Mouse (Mus musculus): ENCODE results near the gene Hilpda. TPM values are rescaled to one million over a fixed set of nuclear protein-coding genes. Genes with fewer than 3 reads are reported as not detected.

Gene Hilpda
- polyA plus RNA-seq, 1 experiment: 5.5 TPM

DNA sequence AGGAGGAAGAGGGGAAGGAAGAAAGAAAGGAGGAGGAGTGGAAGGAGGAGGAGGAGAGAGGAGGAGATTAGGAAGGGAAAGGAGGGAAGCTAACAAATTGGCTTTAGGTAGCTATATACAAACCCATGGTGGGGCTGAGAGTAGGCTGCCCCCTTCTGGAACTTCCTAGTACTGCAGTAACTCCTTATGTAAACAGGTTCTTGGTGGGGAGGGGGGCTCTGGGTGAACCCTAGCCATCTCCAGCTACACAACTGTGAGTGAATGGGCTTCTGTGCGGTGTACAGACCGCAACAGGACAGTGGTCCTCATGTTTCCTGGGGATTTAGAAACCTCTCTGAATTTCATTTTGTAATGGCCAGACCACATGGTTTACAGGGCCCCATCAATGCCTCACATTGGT lies 31.5 kb upstream of the Hilpda start:
- Histone ChIP-seq H3K4me3 (ENCODE audit: low read depth, low read length) (no peak overlapping the region), H3K4me1 (ENCODE audit: control insufficient read depth, insufficient read depth, insufficient read length, low read length) (no peaks in the 10 kb centered on the region), H3K36me3 (ENCODE audit: control insufficient read depth, insufficient read depth, low read length) (no peaks in the 10 kb centered on the region), H3K27ac (ENCODE audit: insufficient read depth, low read depth, low read length) (no peak overlapping the region), H3K27me3 (ENCODE audit: control insufficient read depth, insufficient read depth, low read length) (no peaks in the 10 kb centered on the region)
- no peak for TF ChIP-seq POLR2A (IDR thresholded peaks at IDR 0.05; ENCODE audit: low read depth, low read length)
- peak; percentile 70; the same call in 1 of the 2 replicates for TF ChIP-seq CTCF (IDR thresholded peaks at IDR 0.05; ENCODE audit: extremely low read depth, insufficient read length, insufficient replicate concordance, low read depth, low read length)
- 39% methylated on average over 2 of the region's 2 CpGs for WGBS

DNA sequence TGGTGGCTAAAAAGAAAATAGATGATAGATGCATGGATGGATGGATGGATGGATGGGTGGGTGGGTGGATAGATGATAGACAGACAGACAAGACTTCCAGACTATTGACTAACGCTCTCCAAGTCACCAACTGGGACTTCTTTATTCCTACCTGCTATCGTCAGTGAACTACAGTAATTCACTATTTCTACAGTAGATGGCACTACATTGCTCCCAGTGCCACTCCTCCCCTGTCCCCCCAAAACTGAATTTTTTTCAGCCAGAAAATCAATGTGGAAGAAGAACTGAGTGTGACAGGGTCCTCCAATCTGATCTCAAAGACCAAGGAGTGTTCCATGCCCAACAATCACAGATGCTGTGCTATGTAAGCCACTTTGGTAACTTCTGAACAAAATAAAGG lies 30.6 kb upstream of the Hilpda start:
- Histone ChIP-seq H3K36me3 (ENCODE audit: control insufficient read depth, insufficient read depth, low read length) (no peaks in the 10 kb centered on the region), H3K27ac (ENCODE audit: insufficient read depth, low read depth, low read length) (no peak overlapping the region), H3K4me1 (ENCODE audit: control insufficient read depth, insufficient read depth, insufficient read length, low read length) (no peaks in the 10 kb centered on the region), H3K27me3 (ENCODE audit: control insufficient read depth, insufficient read depth, low read length) (no peaks in the 10 kb centered on the region), H3K4me3 (ENCODE audit: low read depth, low read length) (no peak overlapping the region)
- TF ChIP-seq CTCF (IDR thresholded peaks at IDR 0.05; ENCODE audit: extremely low read depth, insufficient read length, insufficient replicate concordance, low read depth, low read length) (no peak), POLR2A (IDR thresholded peaks at IDR 0.05; ENCODE audit: low read depth, low read length) (no peak)
- 29% methylated on average over 2 of the region's 2 CpGs for WGBS

- Histone ChIP-seq H3K4me1 (ENCODE audit: control insufficient read depth, insufficient read depth, insufficient read length, low read length) (no peaks in the 10 kb centered on the region), H3K36me3 (ENCODE audit: control insufficient read depth, insufficient read depth, low read length) (no peaks in the 10 kb centered on the region), H3K4me3 (ENCODE audit: low read depth, low read length) (no peak overlapping the region), H3K27ac (ENCODE audit: insufficient read depth, low read depth, low read length) (no peak overlapping the region), H3K27me3 (ENCODE audit: control insufficient read depth, insufficient read depth, low read length) (no peaks in the 10 kb centered on the region)
- 71% methylated on average over 1 of the region's 1 CpGs for WGBS
- TF ChIP-seq CTCF (IDR thresholded peaks at IDR 0.05; ENCODE audit: extremely low read depth, insufficient read length, insufficient replicate concordance, low read depth, low read length): no peak
- no peak for TF ChIP-seq POLR2A (IDR thresholded peaks at IDR 0.05; ENCODE audit: low read depth, low read length)
These were observed 30.0 kb upstream of the Hilpda start for GRCm38 (mm10) chr6:29242265-29242664.

GRCm38 (mm10) chr6:29245272-29246120 lies 26.8 kb upstream of the Hilpda start:
- TF ChIP-seq CTCF (IDR thresholded peaks at IDR 0.05; ENCODE audit: extremely low read depth, insufficient read length, insufficient replicate concordance, low read depth, low read length) (no peak), POLR2A (IDR thresholded peaks at IDR 0.05; ENCODE audit: low read depth, low read length) (no peak)
- Histone ChIP-seq H3K4me1 (ENCODE audit: control insufficient read depth, insufficient read depth, insufficient read length, low read length) (no peaks in the 10 kb centered on the region), H3K4me3 (ENCODE audit: low read depth, low read length) (no peak overlapping the region), H3K27me3 (ENCODE audit: control insufficient read depth, insufficient read depth, low read length) (no peaks in the 10 kb centered on the region), H3K36me3 (ENCODE audit: control insufficient read depth, insufficient read depth, low read length) (no peaks in the 10 kb centered on the region), H3K27ac (ENCODE audit: insufficient read depth, low read depth, low read length) (no peak overlapping the region)
- WGBS: 60% methylated on average over 14 of the region's 14 CpGs

DNA sequence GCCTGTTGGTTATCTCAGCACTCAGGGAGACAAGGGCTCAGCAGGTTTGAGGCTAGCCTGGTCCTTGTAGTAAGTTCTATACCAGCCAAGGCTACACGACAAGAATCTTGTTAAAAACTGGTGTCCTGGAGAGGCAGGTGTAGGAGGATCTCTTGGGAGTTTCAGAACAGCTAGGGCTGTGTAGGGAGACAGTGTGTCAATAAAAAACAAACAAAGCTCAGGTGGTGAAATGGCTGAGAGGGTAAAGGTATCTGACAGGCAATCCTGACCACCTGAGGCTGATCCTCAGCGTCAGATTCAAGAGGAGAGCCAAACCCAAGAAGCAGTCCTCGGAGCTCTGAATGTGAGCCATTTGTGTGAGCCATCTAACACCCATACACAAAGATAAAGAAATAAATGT lies 26.1 kb upstream of the Hilpda start:
- H3K4me1 ChIP-seq (ENCODE audit: control insufficient read depth, insufficient read depth, insufficient read length, low read length): no peaks in the 10 kb centered on the region
- WGBS: 80% methylated on average over 3 of the region's 3 CpGs
- H3K27me3 ChIP-seq (ENCODE audit: control insufficient read depth, insufficient read depth, low read length): no peaks in the 10 kb centered on the region
- H3K36me3 ChIP-seq (ENCODE audit: control insufficient read depth, insufficient read depth, low read length): no peaks in the 10 kb centered on the region
- H3K4me3 ChIP-seq (ENCODE audit: low read depth, low read length): no peak overlapping the region
- no peak overlapping the region for H3K27ac ChIP-seq (ENCODE audit: insufficient read depth, low read depth, low read length)
- TF ChIP-seq POLR2A (IDR thresholded peaks at IDR 0.05; ENCODE audit: low read depth, low read length) (no peak), CTCF (IDR thresholded peaks at IDR 0.05; ENCODE audit: extremely low read depth, insufficient read length, insufficient replicate concordance, low read depth, low read length) (no peak)

GRCm38 (mm10) chr6:29246585-29246984 lies 25.7 kb upstream of the Hilpda start:
- Histone ChIP-seq H3K27ac (ENCODE audit: insufficient read depth, low read depth, low read length) (no peak overlapping the region), H3K4me1 (ENCODE audit: control insufficient read depth, insufficient read depth, insufficient read length, low read length) (no peaks in the 10 kb centered on the region), H3K4me3 (ENCODE audit: low read depth, low read length) (no peak overlapping the region), H3K36me3 (ENCODE audit: control insufficient read depth, insufficient read depth, low read length) (no peaks in the 10 kb centered on the region), H3K27me3 (ENCODE audit: control insufficient read depth, insufficient read depth, low read length) (no peaks in the 10 kb centered on the region)
- TF ChIP-seq CTCF (IDR thresholded peaks at IDR 0.05; ENCODE audit: extremely low read depth, insufficient read length, insufficient replicate concordance, low read depth, low read length) (no peak), POLR2A (IDR thresholded peaks at IDR 0.05; ENCODE audit: low read depth, low read length) (no peak)
- 44% methylated on average over 5 of the region's 5 CpGs for WGBS

DNA sequence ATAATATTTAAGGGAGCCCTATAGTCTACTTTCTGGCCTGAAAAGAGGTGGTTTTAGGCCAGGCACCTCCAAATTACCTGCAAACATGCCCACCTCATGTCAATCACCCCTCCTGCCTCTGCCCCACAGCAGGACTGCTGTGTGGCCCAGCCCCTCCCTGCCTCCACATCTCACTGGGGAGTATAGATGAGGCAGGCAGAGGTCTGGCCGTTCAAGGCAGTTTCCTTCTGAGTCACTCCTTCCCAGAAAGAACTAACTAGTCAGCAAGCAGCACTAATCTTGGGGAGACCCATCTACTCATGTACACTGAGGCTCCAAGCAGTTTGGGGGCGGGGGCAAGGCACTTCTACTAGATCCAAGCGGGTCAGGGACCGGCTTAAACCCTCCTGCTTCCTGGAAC lies 25.2 kb upstream of the Hilpda start:
- no peak for TF ChIP-seq POLR2A (IDR thresholded peaks at IDR 0.05; ENCODE audit: low read depth, low read length)
- no peak for TF ChIP-seq CTCF (IDR thresholded peaks at IDR 0.05; ENCODE audit: extremely low read depth, insufficient read length, insufficient replicate concordance, low read depth, low read length)
- 36% methylated on average over 4 of the region's 4 CpGs for WGBS
- Histone ChIP-seq H3K27me3 (ENCODE audit: control insufficient read depth, insufficient read depth, low read length) (no peaks in the 10 kb centered on the region), H3K36me3 (ENCODE audit: control insufficient read depth, insufficient read depth, low read length) (no peaks in the 10 kb centered on the region), H3K4me1 (ENCODE audit: control insufficient read depth, insufficient read depth, insufficient read length, low read length) (no peaks in the 10 kb centered on the region), H3K27ac (ENCODE audit: insufficient read depth, low read depth, low read length) (no peak overlapping the region), H3K4me3 (ENCODE audit: low read depth, low read length) (no peak overlapping the region)

Data from small intestine, adult 2 months (tissue).